Mouse (Mus musculus): ENCODE data around the gene Clstn2. TPM values are rescaled to one million over a fixed set of nuclear protein-coding genes. Genes with fewer than 3 reads are reported as not detected.

The Clstn2 gene
- polyA plus RNA-seq, 1 experiment from 2014 or later, result 1.3 TPM

GRCm38 (mm10) chr9:97826077-97826947 is 206.7 kb downstream of the Clstn2 start:
- Histone ChIP-seq H3K4me3 (ENCODE audit: low read depth, low read length) (no peak overlapping the region), H3K9ac (ENCODE audit: low read length) (no peak overlapping the region), H3K27me3 (ENCODE audit: control insufficient read depth, insufficient read depth, low read length) (no peaks in the 10 kb centered on the region), H3K4me2 (ENCODE audit: low read depth, severe bottlenecking) (no peak overlapping the region), H3K9me3 (ENCODE audit: control insufficient read depth, low read length) (no peaks in the 10 kb centered on the region), H3K27ac (replicated peaks; ENCODE audit: low read depth, low read length) (no peak overlapping the region), H3K4me1 (ENCODE audit: control insufficient read depth, insufficient read depth, low read length) (no peaks in the 10 kb centered on the region), H3K36me3 (ENCODE audit: control insufficient read depth, insufficient read depth, low read length) (no peaks in the 10 kb centered on the region)
- ATAC-seq (ENCODE audit: insufficient number of reproducible peaks, low FRiP score, low TSS enrichment, low read depth), result no peak
- DNase-seq (ENCODE audit: low spot score), result no peak
- 65% methylated on average over 16 of the region's 16 CpGs for WGBS

GRCm38 (mm10) chr9:97817116-97817515 is 215.9 kb downstream of the Clstn2 start:
- Histone ChIP-seq H3K4me2 (ENCODE audit: low read depth, severe bottlenecking) (no peak overlapping the region), H3K9me3 (ENCODE audit: control insufficient read depth, low read length) (no peaks in the 10 kb centered on the region), H3K36me3 (ENCODE audit: control insufficient read depth, insufficient read depth, low read length) (no peaks in the 10 kb centered on the region), H3K4me1 (ENCODE audit: control insufficient read depth, insufficient read depth, low read length) (no peaks in the 10 kb centered on the region), H3K9ac (ENCODE audit: low read length) (no peak overlapping the region), H3K27me3 (ENCODE audit: control insufficient read depth, insufficient read depth, low read length) (no peaks in the 10 kb centered on the region), H3K4me3 (ENCODE audit: low read depth, low read length) (no peak overlapping the region), H3K27ac (replicated peaks; ENCODE audit: low read depth, low read length) (no peak overlapping the region)
- ATAC-seq (ENCODE audit: insufficient number of reproducible peaks, low FRiP score, low TSS enrichment, low read depth), result no peak
- 60% methylated on average over 4 of the region's 4 CpGs for WGBS
- DNase-seq (ENCODE audit: low spot score), result no peak

- ATAC-seq (ENCODE audit: insufficient number of reproducible peaks, low FRiP score, low TSS enrichment, low read depth), result no peak
- H3K4me3 ChIP-seq (ENCODE audit: low read depth, low read length), result no peak overlapping the region
Observed at GRCm38 (mm10) chr9:97816143-97816805, 216.7 kb downstream of the Clstn2 start.

GRCm38 (mm10) chr9:97813157-97813556 is 219.8 kb downstream of the Clstn2 start:
- Histone ChIP-seq H3K4me2 (ENCODE audit: low read depth, severe bottlenecking) (no peak overlapping the region), H3K27me3 (ENCODE audit: control insufficient read depth, insufficient read depth, low read length) (no peaks in the 10 kb centered on the region), H3K27ac (replicated peaks; ENCODE audit: low read depth, low read length) (no peak overlapping the region), H3K36me3 (ENCODE audit: control insufficient read depth, insufficient read depth, low read length) (no peaks in the 10 kb centered on the region), H3K4me3 (ENCODE audit: low read depth, low read length) (no peak overlapping the region), H3K9ac (ENCODE audit: low read length) (no peak overlapping the region), H3K9me3 (ENCODE audit: control insufficient read depth, low read length) (no peaks in the 10 kb centered on the region), H3K4me1 (ENCODE audit: control insufficient read depth, insufficient read depth, low read length) (no peaks in the 10 kb centered on the region)
- ATAC-seq (ENCODE audit: insufficient number of reproducible peaks, low FRiP score, low TSS enrichment, low read depth) (no peak), DNase-seq (ENCODE audit: low spot score) (no peak)
- 57% methylated on average over 3 of the region's 3 CpGs for WGBS

More at GRCm38 (mm10) chr9:97816143-97816805, 216.7 kb downstream of the Clstn2 start:
- Histone ChIP-seq H3K9ac (ENCODE audit: low read length) (no peak overlapping the region), H3K27ac (replicated peaks; ENCODE audit: low read depth, low read length) (no peak overlapping the region), H3K4me2 (ENCODE audit: low read depth, severe bottlenecking) (no peak overlapping the region), H3K36me3 (ENCODE audit: control insufficient read depth, insufficient read depth, low read length) (no peaks in the 10 kb centered on the region), H3K27me3 (ENCODE audit: control insufficient read depth, insufficient read depth, low read length) (no peaks in the 10 kb centered on the region), H3K4me1 (ENCODE audit: control insufficient read depth, insufficient read depth, low read length) (no peaks in the 10 kb centered on the region), H3K9me3 (ENCODE audit: control insufficient read depth, low read length) (no peaks in the 10 kb centered on the region)
- no peak for DNase-seq (ENCODE audit: low spot score)
- 70% methylated on average over 3 of the region's 3 CpGs for WGBS

DNA sequence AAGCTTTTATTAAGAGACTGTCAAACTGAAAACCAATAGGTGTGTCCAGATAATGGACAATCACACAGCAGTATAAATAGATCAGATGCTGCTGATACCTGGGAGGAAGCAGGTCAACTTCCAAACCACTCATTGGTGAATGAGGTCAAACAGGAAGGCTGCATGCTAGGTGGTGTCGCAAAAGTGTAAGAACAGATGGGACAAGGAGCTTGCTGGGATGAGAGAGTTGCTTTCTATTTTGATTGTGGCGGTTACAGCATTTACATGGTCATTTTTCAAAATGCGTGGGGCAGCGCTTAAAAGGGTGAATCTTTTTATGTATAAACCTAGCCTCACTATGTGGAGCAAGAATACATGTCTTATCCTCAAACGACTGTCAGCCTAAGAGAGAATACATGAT is 225.9 kb downstream of the Clstn2 start:
- H3K36me3 ChIP-seq (ENCODE audit: control insufficient read depth, insufficient read depth, low read length), result no peaks in the 10 kb centered on the region
- H3K4me2 ChIP-seq (ENCODE audit: low read depth, severe bottlenecking), result no peak overlapping the region
- DNase-seq (ENCODE audit: low spot score) (no peak), ATAC-seq (ENCODE audit: insufficient number of reproducible peaks, low FRiP score, low TSS enrichment, low read depth) (no peak)
- H3K27me3 ChIP-seq (ENCODE audit: control insufficient read depth, insufficient read depth, low read length), result no peaks in the 10 kb centered on the region
- H3K9me3 ChIP-seq (ENCODE audit: control insufficient read depth, low read length), result no peaks in the 10 kb centered on the region
- H3K27ac ChIP-seq (replicated peaks; ENCODE audit: low read depth, low read length), result no peak overlapping the region
- no peak overlapping the region for H3K4me3 ChIP-seq (ENCODE audit: low read depth, low read length)
- WGBS, result 90% methylated on average over 5 of the region's 5 CpGs
- no peak overlapping the region for H3K9ac ChIP-seq (ENCODE audit: low read length)
- H3K4me1 ChIP-seq (ENCODE audit: control insufficient read depth, insufficient read depth, low read length), result no peaks in the 10 kb centered on the region

DNA sequence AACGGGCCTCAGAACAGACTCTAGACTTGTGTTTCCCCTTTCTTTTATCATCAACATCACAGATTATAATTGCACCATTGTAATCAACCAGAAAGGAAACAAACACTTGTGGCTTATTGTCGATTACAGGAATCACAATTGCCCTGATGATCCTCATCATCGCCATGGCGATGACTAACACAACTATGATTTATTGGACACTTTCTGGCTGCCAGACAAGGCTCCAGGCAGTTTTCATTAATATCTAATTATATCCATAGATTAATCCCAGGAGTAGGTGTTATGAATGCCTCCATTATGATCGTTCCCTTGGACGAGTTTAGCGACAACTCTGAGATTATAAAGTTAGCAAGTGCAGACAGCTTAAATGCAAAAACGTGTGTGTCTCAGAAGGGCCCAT is 239.3 kb downstream of the Clstn2 start:
- H3K27ac ChIP-seq (replicated peaks; ENCODE audit: low read depth, low read length), result no peak overlapping the region
- H3K4me2 ChIP-seq (ENCODE audit: low read depth, severe bottlenecking), result no peak overlapping the region
- no peak overlapping the region for H3K4me3 ChIP-seq (ENCODE audit: low read depth, low read length)
- 0 out of 2 replicates have a peak, but pooled peaks cover 7% of the 10 kb centered on the region for H3K4me1 ChIP-seq (ENCODE audit: control insufficient read depth, insufficient read depth, low read length)
- no peaks in the 10 kb centered on the region for H3K27me3 ChIP-seq (ENCODE audit: control insufficient read depth, insufficient read depth, low read length)
- DNase-seq (ENCODE audit: low spot score), result no peak
- no peaks in the 10 kb centered on the region for H3K36me3 ChIP-seq (ENCODE audit: control insufficient read depth, insufficient read depth, low read length)
- H3K9me3 ChIP-seq (ENCODE audit: control insufficient read depth, low read length), result no peaks in the 10 kb centered on the region
- no peak for ATAC-seq (ENCODE audit: insufficient number of reproducible peaks, low FRiP score, low TSS enrichment, low read depth)
- 56% methylated on average over 8 of the region's 8 CpGs for WGBS
- no peak overlapping the region for H3K9ac ChIP-seq (ENCODE audit: low read length)

DNA sequence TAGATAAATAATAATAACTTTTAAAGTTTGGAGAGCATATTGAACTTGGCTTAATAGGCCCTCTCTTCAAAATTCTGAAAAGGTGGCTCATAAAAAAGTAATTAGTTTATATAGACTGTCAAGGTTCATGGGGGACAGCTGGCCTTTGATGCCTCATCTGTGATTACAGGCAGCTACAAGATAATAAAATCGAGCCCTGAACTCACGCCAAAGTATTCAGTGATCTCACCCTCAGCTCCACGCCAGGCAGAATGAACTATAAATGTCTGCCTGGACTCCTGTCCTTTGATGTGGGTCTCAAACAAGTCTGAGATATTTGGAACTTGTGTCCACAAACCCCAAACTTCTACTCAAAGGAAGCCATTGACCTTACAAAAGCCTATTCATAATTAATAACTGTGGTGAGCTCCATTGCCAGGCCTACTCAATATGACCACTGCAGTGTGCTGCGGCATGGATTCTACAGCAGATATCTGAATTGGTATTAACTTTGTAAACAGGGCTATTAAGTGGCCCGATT is 244.8 kb downstream of the Clstn2 start:
- Histone ChIP-seq H3K9me3 (ENCODE audit: control insufficient read depth, low read length) (no peaks in the 10 kb centered on the region), H3K4me3 (ENCODE audit: low read depth, low read length) (no peak overlapping the region), H3K27ac (replicated peaks; ENCODE audit: low read depth, low read length) (no peak overlapping the region), H3K27me3 (ENCODE audit: control insufficient read depth, insufficient read depth, low read length) (no peaks in the 10 kb centered on the region), H3K36me3 (ENCODE audit: control insufficient read depth, insufficient read depth, low read length) (no peaks in the 10 kb centered on the region), H3K9ac (ENCODE audit: low read length) (no peak overlapping the region), H3K4me2 (ENCODE audit: low read depth, severe bottlenecking) (no peak overlapping the region), H3K4me1 (ENCODE audit: control insufficient read depth, insufficient read depth, low read length) (0 out of 2 replicates have a peak, but pooled peaks cover 7% of the 10 kb centered on the region)
- DNase-seq (ENCODE audit: low spot score) (no peak), ATAC-seq (ENCODE audit: insufficient number of reproducible peaks, low FRiP score, low TSS enrichment, low read depth) (no peak)
- 61% methylated on average over 5 of the region's 5 CpGs for WGBS

DNA sequence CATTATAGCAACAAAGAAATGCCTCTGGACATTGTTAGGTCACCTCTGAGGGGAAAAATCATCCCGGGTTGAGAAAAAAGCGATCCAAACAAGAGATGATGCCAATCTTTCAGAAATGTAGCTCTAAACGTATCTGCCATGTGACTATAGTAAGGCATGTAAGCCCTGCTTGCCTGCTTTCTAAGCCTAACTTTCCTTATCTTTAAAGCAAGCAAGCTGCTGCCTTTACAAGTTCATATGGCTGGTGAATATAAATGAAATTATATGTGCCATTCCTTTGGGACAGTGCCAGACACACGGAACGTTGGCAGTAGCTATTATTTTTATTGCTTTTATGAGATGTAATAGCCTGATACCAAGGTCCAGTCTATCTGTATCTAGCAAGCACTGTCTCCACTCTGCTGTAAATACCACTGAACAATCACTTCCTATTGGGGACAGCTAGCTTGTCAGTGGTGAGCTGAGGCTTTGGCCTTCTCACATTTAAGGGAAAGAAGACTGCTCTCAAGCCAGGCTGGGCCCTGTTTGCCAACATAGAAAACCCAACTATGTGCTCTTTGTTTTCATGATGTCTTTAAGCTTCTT is 252.9 kb downstream of the Clstn2 start:
- WGBS, result 84% methylated on average over 5 of the region's 5 CpGs
- ATAC-seq (ENCODE audit: insufficient number of reproducible peaks, low FRiP score, low TSS enrichment, low read depth) (no peak), DNase-seq (ENCODE audit: low spot score) (no peak)
- no peaks in the 10 kb centered on the region for H3K9me3 ChIP-seq (ENCODE audit: control insufficient read depth, low read length)
- no peaks in the 10 kb centered on the region for H3K36me3 ChIP-seq (ENCODE audit: control insufficient read depth, insufficient read depth, low read length)
- no peak overlapping the region for H3K4me2 ChIP-seq (ENCODE audit: low read depth, severe bottlenecking)
- no peak overlapping the region for H3K9ac ChIP-seq (ENCODE audit: low read length)
- no peak overlapping the region for H3K4me3 ChIP-seq (ENCODE audit: low read depth, low read length)
- H3K27ac ChIP-seq (replicated peaks; ENCODE audit: low read depth, low read length), result no peak overlapping the region
- no peaks in the 10 kb centered on the region for H3K27me3 ChIP-seq (ENCODE audit: control insufficient read depth, insufficient read depth, low read length)
- no peaks in the 10 kb centered on the region for H3K4me1 ChIP-seq (ENCODE audit: control insufficient read depth, insufficient read depth, low read length)

Measured in limb, embryonic 11.5 days (tissue).